Mouse (Mus musculus) spleen, adult 2 months (tissue): ENCODE measurements around the gene Tmem144.

Experiments
- CTCF ChIP-seq: fragments of 200-500 bp; IDR thresholded peaks from 2 replicates; pipeline ENCODE4 v1.5.1; 2011; ENCODE audit warnings: mild to moderate bottlenecking, inconsistent platforms; ENCODE audit not compliant: insufficient read depth, insufficient read length, insufficient replicate concordance; ENCODE audit errors: extremely low read depth
- POLR2A ChIP-seq: fragments of 200-500 bp; IDR thresholded peaks from 2 replicates; pipeline ENCODE4 v1.6.1; 2011; ENCODE audit warnings: low read depth, low read length, inconsistent platforms

- TF ChIP-seq CTCF, result no peak
- no peak for TF ChIP-seq POLR2A
These were observed 47.3 kb upstream of the Tmem144 start for GRCm38 (mm10) chr3:79899906-79900305.
